Mouse (Mus musculus): ENCODE data around the gene Il22ra1.
"Not testable (repeated sequence)": the region's sequence is repeated elsewhere in the genome, so short reads cannot be mapped to it uniquely, and the experiment has no call there.

Gene Il22ra1

DNA sequence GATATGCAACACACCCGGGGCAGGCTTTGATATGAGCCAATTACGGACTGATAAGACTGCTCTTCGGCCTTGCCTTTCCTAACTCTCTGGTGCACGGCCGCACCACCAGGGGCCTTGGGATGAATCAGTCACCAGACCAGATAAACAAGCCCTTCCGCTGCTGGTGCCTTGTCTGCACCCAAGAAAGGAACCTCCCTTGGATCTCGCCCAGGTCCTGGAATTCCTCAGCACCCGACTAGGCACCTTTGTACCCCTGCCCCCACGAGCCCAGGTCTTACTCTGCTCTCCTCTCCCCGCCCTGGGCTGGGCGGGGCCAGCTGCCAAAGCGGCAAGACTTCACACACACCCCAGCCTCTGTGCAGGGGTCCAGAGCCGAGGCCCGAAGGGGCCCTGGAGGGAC is at the start of gene Il22ra1:
Gene Il22ra1 (plus strand): TSS at position 356 of the 400 bp plus-strand sequence.
- peak; percentile 51 to 62 for DNase-seq (ENCODE audit: low spot score in 2 of 2)

DNA sequence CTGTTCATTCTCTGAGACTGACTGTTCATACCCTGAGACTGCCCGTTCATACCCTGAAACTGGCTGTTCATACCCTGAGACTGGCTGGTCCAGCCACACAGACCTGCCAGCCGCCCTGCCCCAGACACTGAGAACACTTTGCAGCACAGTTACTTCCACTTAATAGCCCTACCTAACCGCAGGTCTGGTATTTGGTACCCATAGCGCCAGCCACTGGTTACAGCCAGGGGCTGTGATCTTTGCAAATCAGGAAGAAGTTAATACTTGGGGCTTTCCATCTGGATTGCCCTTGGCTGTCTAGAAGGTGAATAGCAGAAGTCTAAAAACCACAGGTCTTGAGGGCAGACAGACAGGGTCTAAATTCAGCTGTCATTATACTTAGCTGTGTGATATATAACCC is 48.7 kb upstream of the Il22ra1 start:
- DNase-seq (ENCODE audit: low spot score in 2 of 2) = no peak

GRCm38 (mm10) chr4:135681789-135682188 is 46.2 kb upstream of the Il22ra1 start:
- no peak for DNase-seq (ENCODE audit: low spot score in 2 of 2)

- no peak for DNase-seq (ENCODE audit: low spot score in 2 of 2)
These were observed 44.4 kb upstream of the Il22ra1 start for GRCm38 (mm10) chr4:135683553-135683952.

- no peak for DNase-seq (ENCODE audit: low spot score in 2 of 2)
These were observed 43.2 kb upstream of the Il22ra1 start for GRCm38 (mm10) chr4:135684731-135685130.

- DNase-seq (ENCODE audit: low spot score in 2 of 2) = peak; percentile 56 to 68
These were observed 41.9 kb upstream of the Il22ra1 start, which contains the start of gene Ifnlr1 for GRCm38 (mm10) chr4:135685906-135686567. TSS of gene Ifnlr1 (plus strand) at chr4:135686287.

- no peak for DNase-seq (ENCODE audit: low spot score in 2 of 2)
These were observed 41.4 kb upstream of the Il22ra1 start for GRCm38 (mm10) chr4:135686568-135686953.

- no peak for DNase-seq (ENCODE audit: low spot score in 2 of 2)
These were observed 38.2 kb upstream of the Il22ra1 start for GRCm38 (mm10) chr4:135689797-135690196.

DNA sequence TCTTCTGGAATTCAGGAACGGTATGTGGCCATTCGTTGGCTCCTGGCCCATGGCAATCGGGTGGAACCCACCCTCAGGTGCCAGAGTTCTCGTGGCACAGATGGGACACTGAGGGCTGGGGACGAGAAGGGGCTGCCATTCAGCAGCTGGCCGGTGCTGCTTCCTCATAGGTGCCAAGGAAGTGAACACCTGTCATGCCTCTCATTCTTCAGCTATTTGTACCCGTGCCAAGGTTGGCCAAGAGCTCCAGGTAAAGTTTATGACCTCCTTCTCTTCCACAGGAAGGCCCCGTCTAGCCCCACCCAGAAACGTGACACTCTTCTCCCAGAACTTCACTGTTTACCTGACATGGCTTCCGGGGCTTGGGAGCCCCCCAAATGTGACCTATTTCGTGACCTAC is 37.7 kb upstream of the Il22ra1 start:
- no peak for DNase-seq (ENCODE audit: low spot score in 2 of 2)

DNA sequence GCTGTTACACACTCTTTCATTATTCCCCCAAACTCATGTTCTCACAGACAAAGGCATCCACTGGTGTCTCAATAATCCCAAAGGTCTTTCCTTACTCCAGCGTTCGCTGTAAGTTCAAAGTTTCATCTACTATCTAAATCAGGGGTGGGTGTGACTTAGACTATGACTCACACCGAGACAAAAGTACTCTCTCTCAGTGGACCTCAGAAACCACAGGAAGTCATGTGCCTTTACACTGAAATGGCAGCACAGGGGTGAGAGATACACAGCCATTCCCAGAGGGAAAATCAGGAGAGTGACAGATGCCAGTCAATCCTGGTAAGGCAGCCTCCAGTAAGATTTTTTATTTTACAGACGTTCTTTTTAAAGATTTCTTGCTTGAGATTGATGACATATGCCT is 35.1 kb upstream of the Il22ra1 start:
- DNase-seq (ENCODE audit: low spot score in 2 of 2) = no peak

DNA sequence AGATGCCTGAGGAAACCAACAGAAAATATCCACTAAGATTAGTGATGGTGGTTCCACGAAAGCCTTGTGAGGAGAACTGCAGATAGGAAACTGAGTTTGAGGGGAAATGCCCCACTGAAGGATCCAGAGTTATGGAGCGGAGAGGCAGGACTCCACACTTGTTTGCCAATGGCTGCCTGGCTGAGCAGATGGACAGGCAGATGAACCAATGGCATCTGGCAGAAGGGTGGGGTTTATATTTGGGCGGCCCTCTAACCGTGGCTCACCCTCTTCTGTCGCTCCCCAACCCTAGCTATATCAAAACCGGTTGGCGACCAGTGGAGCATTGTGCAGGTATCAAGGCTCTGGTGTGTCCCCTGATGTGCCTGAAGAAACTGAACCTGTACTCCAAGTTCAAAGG is 29.5 kb upstream of the Il22ra1 start:
- no peak for DNase-seq (ENCODE audit: low spot score in 2 of 2)

- no peak for DNase-seq (ENCODE audit: low spot score in 2 of 2)
These were observed 24.5 kb upstream of the Il22ra1 start for GRCm38 (mm10) chr4:135703497-135703896.

DNA sequence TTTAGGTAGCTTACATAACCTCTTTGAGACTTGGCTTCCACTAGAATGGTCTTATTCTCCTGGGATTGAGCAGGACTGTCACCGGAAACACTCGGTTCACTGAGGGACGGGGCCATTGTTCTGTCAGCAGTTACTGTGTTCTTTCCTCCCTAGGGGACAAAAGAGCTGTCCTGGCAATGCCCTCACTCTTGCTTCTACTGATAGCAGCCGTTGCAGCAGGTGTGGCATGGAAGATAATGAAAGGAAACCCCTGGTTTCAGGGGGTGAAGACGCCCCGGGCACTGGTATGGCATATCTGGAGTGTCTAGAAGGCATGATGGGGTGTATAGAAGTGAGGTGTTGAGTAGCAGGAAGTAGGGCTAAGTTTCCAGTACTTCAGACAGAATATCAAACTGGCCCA is 24.0 kb upstream of the Il22ra1 start:
- no peak for DNase-seq (ENCODE audit: low spot score in 2 of 2)

DNA sequence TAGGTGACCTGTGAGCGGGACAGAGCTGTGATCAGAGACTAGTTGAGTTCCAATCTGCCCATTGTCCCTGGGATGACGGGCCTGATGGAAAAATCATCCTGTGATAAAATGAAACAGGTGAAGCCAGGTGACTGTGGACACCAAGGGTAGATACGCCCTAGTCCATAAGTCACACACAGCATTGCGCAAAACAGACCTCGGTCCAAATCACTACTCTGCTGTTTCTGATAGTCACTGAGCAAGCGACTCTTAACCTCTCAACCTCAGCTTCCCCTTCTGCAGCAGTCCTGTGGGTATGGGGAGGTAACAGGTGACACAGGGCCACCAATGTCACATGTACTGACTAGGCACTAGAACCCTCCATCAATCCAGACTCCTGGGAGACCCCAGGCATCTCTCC is 21.9 kb upstream of the Il22ra1 start:
- no peak for DNase-seq (ENCODE audit: low spot score in 2 of 2)

DNA sequence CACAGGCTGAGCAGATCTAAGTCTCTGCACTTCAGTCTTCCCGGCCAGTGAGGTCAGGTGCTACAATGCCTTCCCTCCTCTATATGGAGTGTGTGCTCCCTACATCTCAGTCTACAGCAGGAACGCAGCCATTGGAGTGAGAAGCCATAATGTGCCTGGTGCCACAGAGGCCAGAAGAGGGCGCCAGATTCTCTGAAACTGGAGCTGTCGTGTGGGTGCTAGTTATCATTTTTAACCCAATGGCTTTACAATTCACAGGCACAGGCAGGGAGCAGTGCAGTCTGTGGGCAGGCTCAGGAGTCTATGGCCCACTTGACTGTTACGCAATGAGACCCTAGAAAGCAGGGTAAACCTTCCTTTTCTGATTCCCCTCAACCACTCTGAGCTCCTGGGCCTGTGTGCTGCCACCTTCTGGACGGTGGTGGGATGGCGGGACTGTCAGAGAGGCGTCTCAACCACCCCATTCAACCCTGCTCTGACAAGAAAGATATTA is 18.9 kb upstream of the Il22ra1 start:
- DNase-seq (ENCODE audit: low spot score in 2 of 2) = peak; percentile 48 to 86

DNA sequence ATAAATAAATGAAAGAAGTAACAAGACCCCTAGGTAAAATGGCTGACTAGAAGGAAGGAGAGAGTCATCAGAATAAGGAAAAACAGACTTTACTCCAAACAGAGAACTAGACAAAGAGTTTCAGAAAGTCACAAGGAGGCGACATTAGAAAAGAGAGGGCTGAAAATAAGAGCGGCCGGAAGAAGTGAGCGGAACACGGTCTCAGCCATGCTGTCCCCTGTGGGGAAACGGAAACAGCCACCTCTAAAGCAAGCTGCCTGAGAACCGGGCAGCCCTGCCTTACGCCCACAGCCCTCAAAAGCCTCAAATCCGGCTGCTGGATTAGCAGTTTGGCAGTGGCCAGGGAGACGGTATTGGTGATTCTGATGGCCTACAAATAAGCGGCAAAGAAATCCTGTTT is 18.4 kb upstream of the Il22ra1 start:
- no peak for DNase-seq (ENCODE audit: low spot score in 2 of 2)

DNA sequence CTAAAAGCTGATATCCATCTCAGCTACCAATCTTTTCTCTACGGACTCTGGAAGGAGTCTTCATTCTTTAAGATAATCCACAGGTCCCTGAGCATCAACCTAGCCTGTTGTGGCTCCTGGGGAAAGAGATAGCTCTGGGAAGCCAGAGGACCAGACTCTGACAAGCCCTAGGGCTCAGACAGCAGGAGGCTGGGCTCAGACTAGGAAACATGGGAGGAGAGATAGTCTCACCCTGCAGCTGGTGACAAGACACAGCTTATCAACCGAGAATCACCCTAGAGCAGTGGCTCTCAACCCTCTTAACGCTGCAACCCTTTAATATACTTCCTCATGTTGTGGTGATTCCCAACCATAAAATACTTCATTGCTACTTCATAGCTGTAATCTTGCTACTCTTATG is 17.6 kb upstream of the Il22ra1 start:
- no peak for DNase-seq (ENCODE audit: low spot score in 2 of 2)

- DNase-seq (ENCODE audit: low spot score in 2 of 2) = no peak
These were observed 13.2 kb upstream of the Il22ra1 start for GRCm38 (mm10) chr4:135714776-135715175.

- DNase-seq (ENCODE audit: low spot score in 2 of 2) = not testable (repeated sequence)
These were observed 11.5 kb upstream of the Il22ra1 start for GRCm38 (mm10) chr4:135716438-135716837.

- DNase-seq (ENCODE audit: low spot score in 2 of 2) = no peak
These were observed 5.3 kb upstream of the Il22ra1 start for GRCm38 (mm10) chr4:135722540-135723290.

GRCm38 (mm10) chr4:135726416-135726815 is 1.6 kb upstream of the Il22ra1 start:
- no peak for DNase-seq (ENCODE audit: low spot score in 2 of 2)

DNA sequence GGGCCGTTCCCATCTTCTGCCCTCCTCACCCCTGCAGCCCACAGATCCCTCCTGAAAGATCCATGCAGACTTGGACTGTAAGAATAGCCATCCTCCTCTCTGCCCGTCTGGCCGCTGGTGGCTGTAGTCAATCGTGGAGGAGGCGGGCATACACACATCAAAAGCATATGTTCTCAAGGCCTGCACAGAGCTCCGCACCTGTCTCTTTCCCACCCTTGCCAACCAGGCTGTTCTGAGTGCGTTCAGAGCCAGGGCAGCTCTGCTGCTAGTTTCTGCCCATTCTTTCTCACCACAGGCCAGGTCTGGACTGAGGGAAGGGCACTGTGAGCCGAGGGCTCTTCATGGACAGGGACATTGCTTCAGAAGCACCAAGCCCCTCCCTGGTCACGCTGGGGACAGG is 2.2 kb downstream of the Il22ra1 start:
- no peak for DNase-seq (ENCODE audit: low spot score in 2 of 2)

DNA sequence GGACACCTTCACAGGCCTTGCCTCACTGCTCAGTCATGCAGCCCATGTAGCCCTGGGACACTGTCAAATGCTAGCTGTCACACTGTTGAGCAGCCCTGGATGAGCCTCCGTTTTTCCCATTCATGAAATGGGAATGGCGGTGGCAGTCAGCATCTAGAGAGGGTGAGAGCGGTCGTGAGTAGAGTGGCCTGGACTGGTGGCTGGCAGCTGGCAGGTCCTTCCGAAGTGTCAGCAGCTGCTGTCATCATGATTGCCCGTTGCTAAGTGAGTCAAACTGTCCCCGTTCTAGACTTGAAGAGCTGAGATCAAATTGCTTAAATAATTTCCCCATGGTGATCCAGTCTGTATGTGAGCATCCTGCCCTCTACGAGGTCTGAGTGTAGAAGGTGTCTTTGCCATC is 3.0 kb downstream of the Il22ra1 start:
- no peak for DNase-seq (ENCODE audit: low spot score in 2 of 2)

All from urinary bladder, adult 18-20 months (tissue).